Mouse (Mus musculus) liver, embryonic 15.5 days (tissue): ENCODE results near the gene Snx27. TPM values are rescaled to one million over a fixed set of nuclear protein-coding genes. Genes with fewer than 3 reads are reported as not detected.

Experiments
- ATAC-seq: fragments of 200-750 bp; cut with Nextera tagmentation; 2 replicates; pipeline ENCODE4 v1.8.0; 2017; ENCODE audit warnings: moderate number of reproducible peaks, mild to moderate bottlenecking, moderate library complexity; ENCODE audit not compliant: insufficient read depth
- H3K27ac ChIP-seq: fragments of 300-500 bp; sonication (generic); replicated peaks from 2 replicates; pipeline ENCODE4 v1.5.1; 2015; ENCODE audit warnings: mild to moderate bottlenecking, inconsistent platforms
- H3K27me3 ChIP-seq: fragments of 300-500 bp; sonication (generic); 2 replicates; pipeline ENCODE4 v1.6.1; 2015; ENCODE audit warnings: mild to moderate bottlenecking, inconsistent platforms
- H3K36me3 ChIP-seq: fragments of 300-500 bp; sonication (generic); replicated peaks from 2 replicates; pipeline ENCODE4 v1.6.1; 2015; ENCODE audit warnings: moderate library complexity, mild to moderate bottlenecking, inconsistent platforms
- H3K4me1 ChIP-seq: fragments of 300-500 bp; sonication (generic); replicated peaks from 2 replicates; pipeline ENCODE4 v1.6.1; 2015; ENCODE audit warnings: inconsistent platforms
- H3K4me2 ChIP-seq: fragments of 300-500 bp; sonication (generic); 2 replicates; pipeline ENCODE4 v1.6.1; 2015; ENCODE audit warnings: moderate library complexity, mild to moderate bottlenecking, inconsistent platforms
- H3K4me3 ChIP-seq: fragments of 300-500 bp; sonication (generic); replicated peaks from 2 replicates; pipeline ENCODE4 v1.5.1; 2015; ENCODE audit warnings: mild to moderate bottlenecking, inconsistent platforms
- H3K9ac ChIP-seq: fragments of 300-500 bp; sonication (generic); 2 replicates; pipeline ENCODE4 v1.6.1; 2015; ENCODE audit warnings: moderate library complexity, mild to moderate bottlenecking, inconsistent platforms
- H3K9me3 ChIP-seq: fragments of 300-500 bp; sonication (generic); replicated peaks from 2 replicates; pipeline ENCODE4 v1.6.1; 2016; ENCODE audit warnings: inconsistent platforms
- WGBS: fragments of 180-500 bp; shearing (Covaris S2); methylation state at CpG from one replicate; pipeline ENCODE4 v1.1.7; 2015; ENCODE audit warnings: mixed read lengths; ENCODE audit not compliant: insufficient replicate concordance; 5-methylcytosine and 5-hydroxymethylcytosine counted together
- polyA plus RNA-seq: library from polyadenylated mRNA; unstranded; fragments of >200 nt; fragmentation: Nextera tagmentation; extraction: Ambion mirVana; gene quantifications from 2 replicates; pipeline ENCODE4 v1.2.1, GENCODE M21; 2015

Gene Snx27
- polyA plus RNA-seq, 1 experiment from 2014 or later: 12.1 TPM

GRCm38 (mm10) chr3:94610581-94610980, 28.1 kb upstream of the Snx27 start:
- H3K4me1 ChIP-seq: peaks cover 6% of the 10 kb centered on the region
- H3K9ac ChIP-seq: no peak overlapping the region
- no peaks in the 10 kb centered on the region for H3K27me3 ChIP-seq
- H3K9me3 ChIP-seq: no peaks in the 10 kb centered on the region
- H3K36me3 ChIP-seq: 0 out of 2 replicates have a peak, but pooled peaks cover 13% of the 10 kb centered on the region
- no peak overlapping the region for H3K27ac ChIP-seq
- 64% methylated on average over 2 of the region's 2 CpGs for WGBS
- H3K4me3 ChIP-seq: no peak overlapping the region
- ATAC-seq: no peak
- no peak overlapping the region for H3K4me2 ChIP-seq

GRCm38 (mm10) chr3:94609621-94610020, 27.1 kb upstream of the Snx27 start:
- Histone ChIP-seq H3K4me2 (no peak overlapping the region), H3K9me3 (no peaks in the 10 kb centered on the region), H3K9ac (no peak overlapping the region), H3K36me3 (0 out of 2 replicates have a peak, but pooled peaks cover 6% of the 10 kb centered on the region), H3K27ac (no peak overlapping the region), H3K4me3 (no peak overlapping the region), H3K27me3 (no peaks in the 10 kb centered on the region), H3K4me1 (peaks cover 6% of the 10 kb centered on the region)
- WGBS: 40% methylated on average over 3 of the region's 3 CpGs
- no peak for ATAC-seq

GRCm38 (mm10) chr3:94601959-94602358, 19.4 kb upstream of the Snx27 start:
- WGBS: 2% methylated on average over 4 of the region's 4 CpGs
- no peaks in the 10 kb centered on the region for H3K9me3 ChIP-seq
- no peak overlapping the region for H3K9ac ChIP-seq
- H3K27ac ChIP-seq: no peak overlapping the region
- ATAC-seq: no peak
- no peak overlapping the region for H3K4me2 ChIP-seq
- H3K4me1 ChIP-seq: peaks cover 10% of the 10 kb centered on the region
- H3K36me3 ChIP-seq: no peaks in the 10 kb centered on the region
- no peaks in the 10 kb centered on the region for H3K27me3 ChIP-seq
- no peak overlapping the region for H3K4me3 ChIP-seq

- no peak overlapping the region for H3K4me3 ChIP-seq
- peak; percentile 57 for ATAC-seq
- no peaks in the 10 kb centered on the region for H3K9me3 ChIP-seq
- H3K4me1 ChIP-seq: peaks cover 10% of the 10 kb centered on the region
- no peak overlapping the region for H3K4me2 ChIP-seq
- H3K27me3 ChIP-seq: no peaks in the 10 kb centered on the region
- H3K9ac ChIP-seq: no peak overlapping the region
- no peaks in the 10 kb centered on the region for H3K36me3 ChIP-seq
- WGBS: 23% methylated on average over 3 of the region's 3 CpGs
- H3K27ac ChIP-seq: no peak overlapping the region
Measured at GRCm38 (mm10) chr3:94597224-94597779, 14.8 kb upstream of the Snx27 start.

- WGBS: 58% methylated on average over 6 of the region's 6 CpGs
Measured at GRCm38 (mm10) chr3:94595871-94596287, 13.4 kb upstream of the Snx27 start.

GRCm38 (mm10) chr3:94591066-94591465, 8.6 kb upstream of the Snx27 start:
- Histone ChIP-seq H3K27ac (no peak overlapping the region), H3K4me3 (no peak overlapping the region), H3K36me3 (no peaks in the 10 kb centered on the region), H3K9me3 (no peaks in the 10 kb centered on the region), H3K9ac (no peak overlapping the region), H3K27me3 (no peaks in the 10 kb centered on the region), H3K4me1 (no peaks in the 10 kb centered on the region), H3K4me2 (no peak overlapping the region)
- ATAC-seq: no peak
- 59% methylated on average over 5 of the region's 5 CpGs for WGBS

More at GRCm38 (mm10) chr3:94595871-94596287, 13.4 kb upstream of the Snx27 start:
- Histone ChIP-seq H3K27ac (no peak overlapping the region), H3K36me3 (no peaks in the 10 kb centered on the region), H3K4me2 (no peak overlapping the region), H3K9ac (no peak overlapping the region), H3K9me3 (no peaks in the 10 kb centered on the region), H3K4me1 (peaks cover 10% of the 10 kb centered on the region), H3K27me3 (no peaks in the 10 kb centered on the region), H3K4me3 (no peak overlapping the region)
- ATAC-seq: no peak

GRCm38 (mm10) chr3:94587962-94588361, 5.4 kb upstream of the Snx27 start:
- H3K4me3 ChIP-seq: no peak overlapping the region
- H3K27ac ChIP-seq: no peak overlapping the region
- H3K9me3 ChIP-seq: no peaks in the 10 kb centered on the region
- H3K36me3 ChIP-seq: no peaks in the 10 kb centered on the region
- 35% methylated on average over 5 of the region's 5 CpGs for WGBS
- H3K9ac ChIP-seq: no peak overlapping the region
- no peaks in the 10 kb centered on the region for H3K4me1 ChIP-seq
- H3K27me3 ChIP-seq: no peaks in the 10 kb centered on the region
- H3K4me2 ChIP-seq: no peak overlapping the region
- ATAC-seq: no peak; the same call in 1 of the 2 replicates

- 56% methylated on average over 7 of the region's 7 CpGs for WGBS
- Histone ChIP-seq H3K27me3 (no peaks in the 10 kb centered on the region), H3K36me3 (no peaks in the 10 kb centered on the region), H3K27ac (peak overlapping the region; percentile 84; the same call in 1 of the 2 replicates), H3K4me2 (peak overlapping the region; percentile 94), H3K9me3 (no peaks in the 10 kb centered on the region), H3K4me1 (peaks cover 22% of the 10 kb centered on the region), H3K9ac (0 out of 2 replicates have a peak overlapping the region, but pooled peaks have one; percentile 85), H3K4me3 (peak overlapping the region; percentile 93)
- no peak for ATAC-seq
Measured at GRCm38 (mm10) chr3:94582944-94583343, 428 bp upstream of the Snx27 start.

- Histone ChIP-seq H3K36me3 (no peaks in the 10 kb centered on the region), H3K9me3 (no peaks in the 10 kb centered on the region), H3K27me3 (no peaks in the 10 kb centered on the region), H3K27ac (peak overlapping the region; percentile 84), H3K4me3 (peak overlapping the region; percentile 93), H3K9ac (peak overlapping the region; percentile 85), H3K4me2 (peak overlapping the region; percentile 94), H3K4me1 (peaks cover 22% of the 10 kb centered on the region)
- WGBS: under 1% methylated on average over 48 of the region's 48 CpGs
- peak; percentile 74 for ATAC-seq
Measured at GRCm38 (mm10) chr3:94581793-94582455, 592 bp downstream of the Snx27 start.

- peak overlapping the region; percentile 94 for H3K4me2 ChIP-seq
- H3K9ac ChIP-seq: peak overlapping the region; percentile 85
- no peaks in the 10 kb centered on the region for H3K27me3 ChIP-seq
- ATAC-seq: no peak
- H3K36me3 ChIP-seq: no peaks in the 10 kb centered on the region
- peak overlapping the region; percentile 93 for H3K4me3 ChIP-seq
- H3K4me1 ChIP-seq: peaks cover 24% of the 10 kb centered on the region
- peak overlapping the region; percentile 84; the same call in 1 of the 2 replicates for H3K27ac ChIP-seq
- WGBS: 4% methylated on average over 16 of the region's 16 CpGs
- H3K9me3 ChIP-seq: no peaks in the 10 kb centered on the region
Measured at GRCm38 (mm10) chr3:94581138-94581780, 1.3 kb downstream of the Snx27 start.

- no peak overlapping the region for H3K9ac ChIP-seq
- H3K4me2 ChIP-seq: no peak overlapping the region
- no peak overlapping the region for H3K27ac ChIP-seq
- 0 out of 2 replicates have a peak, but pooled peaks cover 5% of the 10 kb centered on the region for H3K4me1 ChIP-seq
- no peaks in the 10 kb centered on the region for H3K27me3 ChIP-seq
- no peaks in the 10 kb centered on the region for H3K36me3 ChIP-seq
- H3K9me3 ChIP-seq: no peaks in the 10 kb centered on the region
- ATAC-seq: no peak
- WGBS: 72% methylated on average over 6 of the region's 6 CpGs
- no peak overlapping the region for H3K4me3 ChIP-seq
Measured at GRCm38 (mm10) chr3:94574506-94574905, 8.0 kb downstream of the Snx27 start.
